Mouse (Mus musculus) lung, postnatal 0 days (tissue): ENCODE measurements at regions not wholly inside any gene's neighbourhood (a gene's known extent, or its start where the extent isn't known, plus 50 kb on each side); places are given as distances from the start of the nearest gene placed in this dataset.
"Not testable (repeated sequence)": the region's sequence is repeated elsewhere in the genome, so short reads cannot be mapped to it uniquely, and the experiment has no call there.

Experiments used
- ATAC-seq: fragments of 200-750 bp; cut with Nextera tagmentation; 2 replicates; pipeline ENCODE4 v1.8.0; 2017; ENCODE audit warnings: moderate library complexity
- DNase-seq: peaks from one replicate; pipeline ENCODE4 v3.0.0-alpha.2; 2016; ENCODE audit warnings: low spot score
- H3K27ac ChIP-seq: fragments of 300-500 bp; sonication (generic); 2 replicates; pipeline ENCODE4 v1.5.1; 2014; ENCODE audit warnings: antibody characterized with exemption, mild to moderate bottlenecking, low read length, mixed read lengths
- H3K27me3 ChIP-seq: fragments of 300-500 bp; sonication (generic); replicated peaks from 2 replicates; pipeline ENCODE4 v1.6.1; 2014; ENCODE audit warnings: low read length, mixed read lengths; ENCODE audit not compliant: insufficient read depth
- H3K36me3 ChIP-seq: fragments of 300-500 bp; sonication (generic); 2 replicates; pipeline ENCODE4 v1.6.1; 2014; ENCODE audit warnings: low read length, mixed read lengths; ENCODE audit not compliant: insufficient read depth
- H3K4me1 ChIP-seq: fragments of 300-500 bp; sonication (generic); 2 replicates; pipeline ENCODE4 v1.6.1; 2014; ENCODE audit warnings: antibody characterized with exemption, low read depth, low read length, mixed read lengths; ENCODE audit not compliant: insufficient read depth
- H3K4me2 ChIP-seq: fragments of 300-500 bp; sonication (generic); replicated peaks from 2 replicates; pipeline ENCODE4 v1.6.1; 2014; ENCODE audit warnings: low read depth, mild to moderate bottlenecking, low read length, moderate library complexity, mixed read lengths
- H3K4me3 ChIP-seq: fragments of 300-500 bp; sonication (generic); 2 replicates; pipeline ENCODE4 v1.5.1; 2014; ENCODE audit warnings: low read depth, low read length
- H3K9ac ChIP-seq: fragments of 300-500 bp; sonication (generic); replicated peaks from 2 replicates; pipeline ENCODE4 v1.6.1; 2014; ENCODE audit warnings: low read depth, mild to moderate bottlenecking
- H3K9me3 ChIP-seq: fragments of 300-500 bp; sonication (generic); 2 replicates; pipeline ENCODE4 v1.6.1; 2016; ENCODE audit warnings: low read length, mixed read lengths
- CTCF ChIP-seq: IDR thresholded peaks from 2 replicates; pipeline ENCODE4 v1.5.1; 2016; ENCODE audit warnings: antibody characterized with exemption, mild to moderate bottlenecking
- EP300 ChIP-seq: IDR thresholded peaks from 2 replicates; pipeline ENCODE4 v1.6.1; 2016; ENCODE audit warnings: antibody characterized with exemption, mild to moderate bottlenecking, control low read depth
- WGBS: fragments of 180-500 bp; shearing (Covaris S2); extraction: QIAGEN DNeasy Blood & Tissue Kit; methylation state at CpG from one replicate; pipeline ENCODE4 v1.1.7; 2014; 5-methylcytosine and 5-hydroxymethylcytosine counted together

DNA sequence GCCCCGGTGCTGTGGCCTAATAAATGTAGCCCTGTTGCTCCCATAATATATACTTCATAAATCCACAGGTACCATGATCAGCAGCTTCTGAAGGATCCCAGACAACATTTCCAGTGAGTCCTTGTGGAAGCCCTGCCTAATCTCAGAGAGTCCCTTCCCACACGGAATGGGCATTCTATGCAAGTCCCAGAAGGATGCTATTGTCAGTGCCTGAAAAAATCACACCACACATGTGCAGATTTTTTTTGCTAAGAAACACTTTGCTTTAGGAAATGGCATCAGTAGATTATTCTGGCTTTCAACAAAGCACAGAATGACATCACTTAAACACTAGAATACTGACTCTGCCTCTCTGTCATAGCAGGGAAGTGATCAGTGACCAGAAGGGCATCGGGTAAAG is 456.6 kb upstream of the Cdh5 start:
- DNase-seq (no peak), ATAC-seq (no peak)
- H3K27me3 ChIP-seq: no peaks in the 10 kb centered on the region
- no peaks in the 10 kb centered on the region for H3K4me1 ChIP-seq
- TF ChIP-seq EP300: no peak
- no peak for TF ChIP-seq CTCF
- no peak overlapping the region for H3K9ac ChIP-seq
- no peaks in the 10 kb centered on the region for H3K36me3 ChIP-seq
- no peaks in the 10 kb centered on the region for H3K9me3 ChIP-seq
- no peak overlapping the region for H3K27ac ChIP-seq
- no peak overlapping the region for H3K4me3 ChIP-seq
- no peak overlapping the region for H3K4me2 ChIP-seq
- WGBS: 83% methylated on average over 3 of the region's 3 CpGs

GRCm38 (mm10) chr8:103664796-103665195 is 436.6 kb upstream of the Cdh5 start:
- H3K4me2 ChIP-seq: no peak overlapping the region
- no peaks in the 10 kb centered on the region for H3K27me3 ChIP-seq

DNA sequence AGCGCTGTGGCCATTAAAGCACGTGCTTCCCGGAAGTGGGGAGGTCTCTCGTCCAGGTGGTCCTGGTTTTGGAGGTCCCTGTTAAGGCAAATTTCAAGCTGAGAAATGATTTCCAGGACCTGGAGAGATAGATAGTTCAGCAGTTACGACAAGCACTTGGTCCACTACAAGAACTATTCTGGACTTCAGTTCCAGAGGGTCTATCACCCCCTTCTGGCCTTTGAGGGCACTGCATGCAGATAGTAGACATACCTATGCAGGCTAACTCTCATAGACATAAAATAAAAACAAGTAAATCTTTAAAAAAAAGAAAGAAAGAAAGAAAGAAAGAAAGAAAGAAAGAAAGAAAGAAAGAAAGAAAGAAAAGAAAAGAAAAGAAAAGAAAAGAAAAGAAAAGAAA is 415.2 kb upstream of the Cdh5 start:
- H3K27ac ChIP-seq, H3K4me1 ChIP-seq, H3K9ac ChIP-seq, H3K4me3 ChIP-seq, ATAC-seq, H3K27me3 ChIP-seq, H3K36me3 ChIP-seq, H3K9me3 ChIP-seq, H3K4me2 ChIP-seq, DNase-seq: not testable (repeated sequence)
- WGBS: 84% methylated on average over 5 of the region's 5 CpGs

More at GRCm38 (mm10) chr8:103664796-103665195, 436.6 kb upstream of the Cdh5 start:
- TF ChIP-seq CTCF (no peak), EP300 (no peak)
- Histone ChIP-seq H3K36me3 (no peaks in the 10 kb centered on the region), H3K9me3 (no peaks in the 10 kb centered on the region), H3K27ac (no peak overlapping the region), H3K4me3 (no peak overlapping the region), H3K9ac (no peak overlapping the region), H3K4me1 (no peaks in the 10 kb centered on the region)
- 71% methylated on average over 1 of the region's 1 CpGs for WGBS
- ATAC-seq: no peak
- no peak for DNase-seq

- Histone ChIP-seq H3K4me2 (no peak overlapping the region), H3K9me3 (no peaks in the 10 kb centered on the region), H3K27ac (no peak overlapping the region), H3K4me1 (no peaks in the 10 kb centered on the region), H3K27me3 (no peaks in the 10 kb centered on the region), H3K9ac (no peak overlapping the region), H3K4me3 (no peak overlapping the region), H3K36me3 (no peaks in the 10 kb centered on the region)
- TF ChIP-seq EP300: no peak
- no peak for TF ChIP-seq CTCF
- ATAC-seq: no peak
- DNase-seq: no peak
- WGBS: 70% methylated on average over 1 of the region's 1 CpGs
These were observed 411.0 kb upstream of the Cdh5 start for GRCm38 (mm10) chr8:103690438-103690837.

DNA sequence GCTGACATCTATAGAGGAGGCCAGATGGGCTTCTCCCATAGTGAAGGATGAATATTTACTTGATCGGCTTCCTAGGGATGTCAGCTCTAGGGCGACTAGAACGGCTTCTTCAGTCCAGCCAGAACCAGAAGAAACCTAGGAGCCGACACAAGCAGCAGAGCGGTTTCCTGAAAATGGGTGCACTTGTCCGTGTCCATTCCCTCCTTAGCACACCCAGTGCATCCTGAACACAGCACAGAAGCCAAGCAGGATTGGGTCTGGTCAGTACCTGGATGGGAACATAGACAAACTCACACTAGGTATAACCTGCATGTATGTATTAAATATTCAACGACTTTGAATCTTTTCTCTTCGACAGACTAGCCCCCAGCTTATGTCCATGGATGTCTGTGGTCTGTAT is 407.9 kb upstream of the Cdh5 start:
- TF ChIP-seq CTCF (no peak), EP300 (no peak)
- WGBS: 89% methylated on average over 8 of the region's 8 CpGs

GRCm38 (mm10) chr8:103694331-103694891 is 407.0 kb upstream of the Cdh5 start:
- no peaks in the 10 kb centered on the region for H3K36me3 ChIP-seq
- no peak overlapping the region for H3K4me2 ChIP-seq
- no peak overlapping the region for H3K4me3 ChIP-seq
- no peak overlapping the region for H3K27ac ChIP-seq
- 77% methylated on average over 7 of the region's 7 CpGs for WGBS
- H3K27me3 ChIP-seq: no peaks in the 10 kb centered on the region
- H3K9me3 ChIP-seq: no peaks in the 10 kb centered on the region
- H3K9ac ChIP-seq: no peak overlapping the region
- DNase-seq: no peak
- no peak for ATAC-seq
- H3K4me1 ChIP-seq: no peaks in the 10 kb centered on the region
- TF ChIP-seq CTCF (no peak), EP300 (no peak)

More for the DNA sequence above, 407.9 kb upstream of the Cdh5 start:
- Histone ChIP-seq H3K27ac (no peak overlapping the region), H3K4me2 (no peak overlapping the region), H3K4me3 (no peak overlapping the region), H3K9ac (no peak overlapping the region), H3K36me3 (no peaks in the 10 kb centered on the region), H3K27me3 (no peaks in the 10 kb centered on the region), H3K9me3 (no peaks in the 10 kb centered on the region), H3K4me1 (no peaks in the 10 kb centered on the region)
- ATAC-seq (no peak), DNase-seq (no peak)

DNA sequence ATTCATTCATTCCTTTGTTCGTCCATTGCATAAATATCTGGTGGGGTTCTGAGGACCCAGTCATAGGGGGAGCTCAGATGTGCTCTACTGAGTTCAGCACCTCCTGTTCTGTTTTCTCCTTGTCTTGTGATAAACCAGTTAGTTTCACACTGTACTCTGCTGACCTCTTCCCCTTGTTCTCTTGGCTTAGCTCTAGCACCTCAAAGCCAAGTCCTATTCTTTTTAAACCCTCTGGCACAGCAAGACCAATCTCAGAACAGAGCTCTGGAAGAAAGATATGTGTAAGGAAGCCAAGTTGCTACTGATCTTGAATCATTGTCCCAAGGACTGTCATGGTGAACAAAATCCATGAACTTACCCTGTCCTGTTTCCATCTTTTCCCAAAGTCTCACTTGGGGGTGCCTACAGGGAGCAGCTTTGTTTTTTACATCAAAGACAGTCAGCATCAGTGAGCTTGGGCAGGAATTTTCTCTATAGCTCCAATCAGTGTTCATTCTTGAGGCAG is 402.4 kb upstream of the Cdh5 start:
- no peak for TF ChIP-seq CTCF
- no peak overlapping the region for H3K9ac ChIP-seq
- H3K27me3 ChIP-seq: no peaks in the 10 kb centered on the region
- no peak for DNase-seq
- 85% methylated on average over 1 of the region's 1 CpGs for WGBS
- H3K27ac ChIP-seq: no peak overlapping the region
- no peaks in the 10 kb centered on the region for H3K9me3 ChIP-seq
- H3K36me3 ChIP-seq: no peaks in the 10 kb centered on the region
- no peak for ATAC-seq
- no peaks in the 10 kb centered on the region for H3K4me1 ChIP-seq
- H3K4me3 ChIP-seq: no peak overlapping the region
- H3K4me2 ChIP-seq: no peak overlapping the region
